Mouse (Mus musculus) monocyte, adult 2 months (primary cell): ENCODE data around the gene Prdm16.

ENCODE experiments used
- DNase-seq, 2 experiments: peaks; one replicate each; pipeline ENCODE4 v3.0.0; 2022; ENCODE audit warnings: low spot score in 2 of 2, low read depth in 1 of 2

The Prdm16 gene

DNA sequence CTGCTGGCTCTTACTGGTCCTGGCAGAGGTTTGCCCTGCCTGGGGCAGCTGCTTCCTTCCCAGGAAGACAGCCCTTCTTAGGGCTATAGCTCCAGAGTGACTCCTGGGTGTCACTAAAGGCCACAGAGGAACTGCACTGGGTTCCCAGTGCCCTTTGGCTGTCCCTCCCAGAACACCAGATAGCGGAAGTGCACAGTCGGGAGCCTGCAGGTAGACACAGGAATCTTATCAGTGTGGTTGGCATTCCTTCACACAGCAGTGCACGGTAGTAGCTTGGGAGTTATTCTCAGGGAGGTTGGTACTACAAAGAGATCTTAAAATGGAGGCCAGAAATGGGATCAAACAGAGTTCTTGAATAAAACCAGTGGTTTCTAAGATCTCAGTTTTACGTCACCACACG is 278.3 kb downstream of the Prdm16 start:
- DNase-seq: no peak

DNA sequence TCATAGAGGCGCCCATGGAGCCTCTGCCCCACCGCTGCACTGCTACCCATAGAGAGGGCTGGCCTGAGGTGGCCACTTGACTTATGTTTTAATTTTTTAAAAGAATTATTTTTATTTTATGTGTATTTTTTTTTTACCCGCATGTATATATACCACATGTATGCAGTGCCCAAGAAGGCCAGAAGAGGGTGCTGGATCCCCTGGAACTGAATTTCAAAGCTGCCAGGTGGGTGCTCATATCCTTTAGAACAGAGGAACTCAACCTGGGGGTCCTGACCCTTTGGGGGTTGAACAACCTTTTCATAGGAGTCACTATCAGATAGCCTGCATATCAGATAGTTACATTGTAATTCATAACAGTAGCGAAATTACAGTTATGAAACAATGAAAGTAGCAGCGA is 281.3 kb downstream of the Prdm16 start:
- no peak for DNase-seq

DNA sequence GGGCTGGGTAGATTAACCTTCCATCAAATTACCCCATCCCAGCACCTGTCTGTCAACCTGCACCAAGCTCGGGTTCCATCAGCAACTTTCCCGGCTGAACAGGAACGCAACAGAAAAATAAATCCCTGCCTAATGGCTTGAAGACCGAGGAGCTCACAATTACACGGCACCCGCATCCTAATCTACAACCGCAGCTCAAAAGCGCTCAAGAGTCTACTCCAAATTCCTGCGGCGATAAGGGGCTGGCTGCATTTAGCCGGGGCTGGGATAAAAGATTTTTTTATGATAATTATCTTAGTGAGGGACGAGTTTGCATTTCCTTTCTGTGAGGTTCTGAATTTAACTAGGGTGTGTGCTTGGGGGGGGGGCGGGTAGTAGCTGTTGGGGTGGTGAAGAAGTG is 284.4 kb downstream of the Prdm16 start:
- no peak for DNase-seq

DNA sequence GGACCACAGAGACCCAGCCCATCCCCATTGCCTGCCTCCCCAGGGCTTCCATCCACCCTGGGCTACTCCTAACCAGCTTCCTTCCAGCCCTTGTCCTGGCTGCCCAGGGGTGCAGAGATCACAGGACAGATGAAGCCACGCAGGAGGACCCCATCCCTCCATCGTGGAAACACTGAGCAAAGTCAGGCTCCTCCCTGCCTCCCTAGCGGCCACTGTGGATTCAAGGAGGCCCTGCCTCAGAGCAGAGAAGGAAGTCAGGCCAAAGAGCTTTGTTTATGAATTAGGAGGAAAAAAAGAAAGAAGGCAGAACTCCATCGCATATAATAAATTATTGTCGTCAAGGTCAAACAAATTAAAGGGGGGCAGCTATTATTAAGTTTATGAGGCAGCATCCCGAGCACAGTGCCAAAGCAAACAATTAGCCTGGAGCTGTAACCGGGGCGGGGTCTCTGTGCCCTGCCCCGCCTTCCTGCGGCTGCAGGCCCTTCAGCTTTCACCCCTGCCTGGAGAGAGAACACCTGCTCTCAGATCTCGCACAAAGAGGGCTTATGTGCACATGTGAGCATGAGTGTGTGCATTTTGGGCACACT is 288.4 kb downstream of the Prdm16 start:
- DNase-seq: no peak

DNA sequence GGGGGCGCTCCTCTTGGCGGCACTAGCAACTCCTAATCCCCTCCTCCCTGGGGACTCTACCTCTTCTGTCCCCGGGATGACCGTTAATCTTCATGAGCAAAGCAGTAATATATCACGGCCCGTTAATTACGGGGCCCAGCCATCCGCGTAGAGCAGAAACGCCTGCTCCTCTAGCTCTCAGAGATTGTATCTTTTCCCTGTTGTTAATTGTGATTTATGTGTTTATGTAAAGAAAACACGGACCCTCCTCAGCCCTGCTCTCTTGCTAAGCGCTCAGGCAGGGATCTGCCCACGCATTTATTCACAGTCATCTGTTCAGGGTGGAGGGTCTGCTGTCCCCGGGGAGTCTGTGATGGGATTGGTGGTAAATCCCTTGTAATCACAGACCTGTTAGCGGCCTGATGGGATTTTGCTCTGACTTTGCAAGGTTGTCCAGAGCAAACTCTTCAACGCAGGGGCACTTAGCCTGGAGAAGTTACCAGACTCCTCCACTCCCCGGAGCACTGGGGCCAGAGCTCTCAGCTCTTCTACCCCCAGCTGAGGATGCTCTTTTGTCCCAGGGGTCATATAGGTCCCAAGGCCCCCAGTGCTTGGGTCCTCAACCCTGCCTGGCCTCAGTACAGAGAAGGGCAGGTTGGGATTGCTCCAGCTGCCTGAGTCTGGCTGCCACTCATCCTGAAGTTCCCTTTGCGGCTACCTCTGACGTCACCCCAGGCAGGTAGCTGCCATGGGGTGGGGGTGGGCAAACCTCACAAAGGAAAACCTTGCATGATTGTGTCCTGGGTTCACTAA is 289.7 kb downstream of the Prdm16 start:
- DNase-seq: no peak

DNA sequence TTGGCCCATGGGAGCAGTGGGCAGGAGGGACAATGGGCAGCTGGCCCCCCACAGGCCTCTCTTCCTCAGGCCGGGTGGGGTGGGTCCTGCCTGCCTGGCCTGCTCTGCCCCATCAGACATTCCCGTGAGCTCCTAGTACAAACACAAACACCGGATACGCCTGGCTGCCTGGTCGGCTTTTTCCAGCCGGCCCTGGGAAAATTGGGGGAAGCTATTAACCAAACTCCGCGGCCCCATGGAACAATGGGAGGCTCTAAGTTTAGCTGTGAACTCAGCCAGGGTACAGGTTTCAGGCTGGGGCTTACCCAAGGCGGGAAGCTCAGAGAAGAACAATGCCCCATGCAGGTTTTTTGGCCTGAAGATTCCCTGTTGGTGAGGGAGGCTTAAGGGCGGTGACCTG is 300.0 kb downstream of the Prdm16 start:
- DNase-seq: no peak

DNA sequence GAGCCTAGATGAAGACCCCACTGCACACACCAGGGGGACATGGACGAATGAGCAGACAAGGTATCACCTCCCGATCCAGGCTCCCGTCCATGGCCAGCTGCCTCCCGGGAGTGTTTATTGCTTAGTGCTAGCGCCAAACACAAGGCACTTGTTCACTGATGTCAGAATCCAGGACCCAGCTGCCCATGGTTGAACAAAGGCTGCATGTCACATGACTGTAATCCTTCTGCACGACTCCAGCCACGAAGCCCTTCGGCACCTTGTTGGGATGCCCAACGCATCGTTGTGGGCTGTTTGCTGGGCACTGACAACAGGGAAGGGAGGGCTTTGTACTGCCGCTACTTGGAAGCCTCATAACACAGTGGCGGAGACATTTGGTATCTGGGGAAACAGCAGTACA is 300.9 kb downstream of the Prdm16 start, which contains the start of gene B230104I21Rik:
Gene B230104I21Rik, plus strand, starts transcription at position 367 of the 400 bp plus-strand sequence.
- no peak for DNase-seq

DNA sequence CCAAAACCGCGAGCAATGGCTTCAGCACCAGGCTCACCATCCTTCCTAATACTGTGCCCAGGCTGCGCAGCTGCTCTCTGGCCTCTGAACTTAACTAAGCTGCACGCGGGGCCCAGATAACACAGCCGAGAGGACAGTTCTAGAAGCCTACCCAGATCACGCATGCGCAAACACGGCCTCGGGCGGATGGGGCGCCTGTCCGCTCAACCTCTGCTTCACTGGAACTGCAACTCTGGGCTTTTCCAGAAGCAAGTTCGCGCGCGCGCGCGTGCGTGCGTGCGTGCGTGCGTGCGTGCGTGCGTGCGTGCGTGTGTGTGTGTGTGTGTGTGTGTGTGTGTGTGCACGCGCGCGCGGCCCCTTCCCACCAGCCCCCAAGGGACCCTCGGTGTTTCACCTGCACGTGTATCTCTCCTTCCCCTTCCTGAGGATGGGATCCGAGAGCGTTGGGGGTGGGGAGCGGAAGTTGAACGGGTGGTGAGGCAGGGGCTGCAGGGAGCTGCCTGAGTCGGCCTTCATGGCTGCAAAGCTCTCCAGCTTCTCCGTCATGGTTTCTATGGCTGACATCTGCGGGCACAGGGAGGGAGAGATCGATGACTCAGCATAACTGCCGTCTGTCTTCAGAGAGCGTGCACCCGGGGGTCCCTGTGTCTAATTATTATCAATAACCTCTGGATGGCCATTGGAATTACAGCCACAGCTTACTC is 301.8 kb downstream of the Prdm16 start:
- DNase-seq: no peak

DNA sequence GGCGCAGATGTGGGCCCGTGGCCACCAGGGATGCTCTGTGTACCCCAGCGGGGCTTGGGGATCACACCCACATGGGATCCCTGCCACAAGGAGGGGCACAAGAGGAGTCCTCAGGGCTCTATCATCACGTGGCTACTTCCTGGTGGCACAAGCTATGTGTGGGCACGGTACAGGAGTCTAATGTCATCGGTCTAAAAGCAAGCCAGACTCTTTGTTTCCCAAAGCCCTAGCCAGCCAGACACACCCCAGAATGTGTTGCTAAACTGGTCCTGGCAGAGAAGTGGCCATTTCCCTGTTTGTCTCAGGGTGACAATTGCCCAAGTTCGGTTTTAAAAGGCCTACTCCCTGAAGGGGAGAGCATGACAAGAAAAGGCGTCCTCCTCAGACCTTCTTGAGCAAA is 303.4 kb downstream of the Prdm16 start:
- no peak for DNase-seq

DNA sequence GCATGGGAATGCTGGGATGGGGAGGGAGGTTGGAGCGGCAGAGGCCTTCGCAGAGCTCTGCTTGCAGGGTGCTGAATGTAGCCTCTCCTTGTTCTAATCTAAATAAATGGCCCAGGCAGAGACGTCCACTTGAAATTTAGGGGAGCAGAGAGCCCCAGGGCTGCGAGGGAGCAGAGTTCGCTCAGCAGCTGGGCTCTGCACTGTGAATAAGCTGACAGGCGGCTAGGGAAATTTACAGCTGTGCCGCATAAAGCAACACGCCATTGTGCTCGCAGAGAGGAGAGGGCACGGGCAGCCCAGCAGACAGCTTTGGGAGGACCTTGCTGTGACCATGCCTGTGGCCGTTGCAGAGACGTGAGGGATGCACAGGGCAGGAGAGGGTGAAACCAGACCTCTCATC is 305.4 kb downstream of the Prdm16 start:
- DNase-seq: no peak

DNA sequence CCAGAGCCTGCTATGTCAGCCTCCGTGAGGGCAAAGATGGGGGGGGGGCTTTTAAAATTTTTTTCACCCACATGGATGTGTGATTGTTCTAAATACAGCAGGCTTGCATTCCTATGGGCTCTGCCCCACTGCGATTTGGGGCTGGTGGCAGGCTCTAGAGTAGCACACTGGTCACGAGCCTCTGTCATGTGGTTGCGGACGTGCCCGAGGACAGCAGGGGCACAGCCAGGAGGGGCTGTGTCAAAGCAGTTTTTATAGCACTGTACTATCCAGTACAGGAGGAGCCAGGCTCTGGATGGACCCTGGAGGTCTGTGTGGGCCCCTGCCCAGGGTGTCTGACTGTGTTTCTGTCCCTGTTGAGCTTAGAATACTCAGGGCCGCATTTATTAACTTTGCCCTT is 306.7 kb downstream of the Prdm16 start:
- DNase-seq: no peak

DNA sequence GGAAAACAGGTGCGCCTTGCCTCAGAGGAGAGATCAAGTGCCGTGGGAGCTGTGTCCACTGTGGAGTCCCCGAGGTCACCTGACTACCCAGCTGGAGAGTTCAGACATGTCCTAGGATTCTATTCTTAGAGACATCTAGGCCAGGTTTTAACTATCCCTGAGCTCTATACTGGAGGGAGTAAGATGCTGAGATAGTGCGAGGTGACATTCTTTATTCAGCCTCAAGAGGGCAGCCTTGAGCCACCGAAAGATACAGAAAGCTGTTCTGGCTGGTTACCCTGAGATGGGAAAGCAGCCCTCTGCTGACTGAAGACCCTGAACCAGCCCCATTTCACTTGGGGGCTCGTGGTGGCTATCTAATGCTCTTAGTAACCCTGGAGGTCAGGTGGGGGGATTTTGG is 307.8 kb downstream of the Prdm16 start:
- no peak for DNase-seq

DNA sequence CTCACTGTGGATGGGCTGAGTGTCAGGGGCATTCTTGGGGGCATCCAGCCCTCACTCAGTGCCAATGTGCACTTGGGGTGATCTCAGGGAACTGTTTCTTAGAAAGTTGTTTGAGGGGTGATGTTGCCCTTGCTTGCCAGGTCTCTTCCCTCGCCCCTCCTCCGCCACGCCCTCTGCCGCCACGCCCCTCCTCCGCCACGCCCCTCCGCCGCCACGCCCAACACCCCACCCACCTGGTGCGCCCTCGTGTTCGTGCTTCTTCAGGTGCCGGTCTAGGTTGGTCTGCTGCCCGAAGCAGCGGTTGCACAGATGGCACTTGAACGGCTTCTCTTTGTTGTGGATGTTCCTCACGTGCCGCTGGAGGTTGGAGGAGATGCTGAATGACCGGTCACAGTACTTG is 308.2 kb downstream of the Prdm16 start:
- DNase-seq: no peak

DNA sequence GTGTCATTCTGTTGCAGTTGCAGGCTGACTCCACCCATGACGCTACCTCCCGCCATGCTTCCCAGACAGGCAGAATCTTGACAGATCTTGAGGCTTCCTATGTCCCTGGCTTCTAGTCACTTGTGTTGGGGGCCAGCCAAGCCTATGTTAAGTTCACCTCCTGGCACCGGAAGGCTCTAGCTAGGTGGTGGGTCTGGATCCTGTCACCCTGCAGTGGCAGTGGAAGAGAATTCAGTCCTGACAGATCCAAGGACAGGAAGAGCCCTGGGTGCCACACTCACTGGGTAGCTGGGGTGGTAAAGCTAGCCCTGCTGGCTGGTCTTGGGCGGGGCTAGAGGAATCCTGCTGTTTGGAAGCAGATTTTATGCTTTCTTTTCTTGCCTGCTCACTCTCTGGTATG is 311.3 kb downstream of the Prdm16 start:
- no peak for DNase-seq

DNA sequence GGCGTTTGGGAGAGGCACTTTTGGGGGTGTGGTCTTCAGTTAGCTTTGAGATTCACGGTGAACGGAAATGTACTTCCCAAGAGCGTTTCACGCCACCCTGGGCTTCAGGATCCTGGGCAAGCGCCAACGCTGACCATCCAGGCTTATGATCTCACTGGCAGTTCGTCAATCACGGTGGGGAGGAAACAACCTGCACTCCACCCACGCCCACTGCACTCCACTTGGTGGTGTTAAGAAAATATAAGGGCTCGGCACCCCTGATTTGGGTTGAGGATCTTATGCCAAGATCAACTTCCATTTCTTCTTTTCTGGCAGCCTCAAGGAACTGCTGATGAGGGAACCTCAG is 323.1 kb downstream of the Prdm16 start:
- DNase-seq: no peak

DNA sequence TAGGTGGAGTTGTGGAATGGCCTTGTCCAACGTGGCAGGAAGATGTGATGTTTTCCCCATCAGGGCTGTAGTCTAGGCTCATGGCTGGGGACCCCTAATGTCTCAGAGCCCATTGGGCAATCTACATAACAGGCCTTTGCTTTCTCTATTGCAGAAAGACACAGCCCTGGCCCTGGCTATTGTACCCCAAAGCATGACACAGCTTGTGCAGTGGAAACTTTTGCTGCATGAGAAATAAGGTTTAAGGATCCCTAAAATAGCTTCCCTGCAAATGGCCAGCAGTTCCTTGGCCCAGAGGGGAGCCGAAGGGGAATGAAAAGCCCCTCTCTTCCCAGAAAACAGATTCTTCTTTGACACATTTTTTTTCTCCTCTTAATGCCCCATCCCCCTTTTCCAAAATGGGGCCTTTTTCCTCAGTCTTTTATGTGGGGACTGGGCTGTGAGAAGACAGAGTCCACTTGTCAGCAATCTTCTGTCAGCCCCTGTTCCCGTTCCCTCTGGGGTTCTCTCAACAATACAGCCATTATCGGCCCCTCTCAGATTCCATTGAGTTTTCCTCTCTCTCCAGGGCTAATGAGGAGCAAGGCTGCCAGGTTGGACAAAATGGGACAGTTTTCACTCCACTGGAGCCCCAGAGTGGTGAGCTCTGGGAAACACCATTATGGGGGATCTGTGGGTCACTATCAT is 323.6 kb downstream of the Prdm16 start:
- DNase-seq: no peak

DNA sequence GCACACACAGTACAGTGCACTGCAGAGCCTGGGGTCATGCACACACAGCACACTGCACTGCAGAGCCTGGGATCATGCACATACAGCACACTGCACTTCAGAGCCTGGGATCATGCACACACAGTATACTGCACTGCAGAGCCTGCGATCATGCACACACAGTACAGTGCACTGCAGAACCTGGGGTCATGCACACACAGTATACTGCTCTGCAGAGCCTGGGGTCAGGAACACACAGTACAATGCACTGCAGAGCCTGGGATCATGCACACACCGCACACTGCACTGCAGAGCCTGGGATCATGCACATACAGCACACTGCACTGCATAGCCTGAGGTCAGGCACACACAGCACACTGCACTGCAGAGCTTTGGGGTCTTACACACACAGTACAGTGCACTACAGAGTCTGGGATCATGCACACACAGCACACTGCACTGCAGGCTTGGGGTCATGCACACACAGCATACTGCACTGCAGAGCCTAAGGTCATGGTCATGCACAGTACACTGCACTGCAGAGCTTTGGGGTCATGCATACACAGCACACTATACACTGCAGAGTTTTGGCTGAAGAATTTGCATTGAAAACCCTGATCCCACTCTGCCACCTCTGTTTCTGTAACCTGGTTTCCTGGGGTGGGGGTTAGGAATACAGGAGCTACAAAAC is 324.4 kb downstream of the Prdm16 start:
- DNase-seq: no peak

DNA sequence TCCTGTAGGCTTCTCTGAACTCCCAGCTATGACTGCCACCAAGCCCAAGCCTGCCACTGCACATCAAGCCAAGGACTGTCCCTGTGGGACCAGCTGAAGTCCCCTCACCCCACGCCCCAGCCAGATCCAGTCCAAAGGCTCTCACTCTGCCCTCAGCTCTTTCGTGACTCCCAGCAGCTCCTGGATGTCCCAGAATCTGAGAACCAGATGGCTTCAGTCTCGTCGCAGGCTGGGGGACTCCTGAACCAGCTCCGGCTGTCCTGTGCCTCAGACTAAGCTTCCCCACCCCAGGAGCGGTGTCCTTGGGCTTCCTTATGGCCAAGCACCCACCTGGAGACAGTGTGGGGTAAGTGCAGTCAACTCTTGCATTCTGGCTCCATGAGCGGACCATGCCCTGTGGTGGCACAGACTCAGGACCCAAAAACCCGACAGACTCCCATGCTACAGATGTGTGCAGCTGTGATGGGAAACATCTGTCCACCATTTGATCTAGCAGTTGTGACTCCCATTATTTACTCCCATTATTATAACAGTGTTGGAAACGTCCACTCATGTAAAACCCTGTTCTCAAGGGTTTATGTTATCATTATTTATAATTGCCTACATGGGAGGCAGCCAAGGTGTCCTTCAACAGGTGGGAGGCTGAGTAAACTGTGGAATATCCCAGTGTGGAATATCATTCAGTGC is 326.0 kb downstream of the Prdm16 start:
- DNase-seq: no peak

DNA sequence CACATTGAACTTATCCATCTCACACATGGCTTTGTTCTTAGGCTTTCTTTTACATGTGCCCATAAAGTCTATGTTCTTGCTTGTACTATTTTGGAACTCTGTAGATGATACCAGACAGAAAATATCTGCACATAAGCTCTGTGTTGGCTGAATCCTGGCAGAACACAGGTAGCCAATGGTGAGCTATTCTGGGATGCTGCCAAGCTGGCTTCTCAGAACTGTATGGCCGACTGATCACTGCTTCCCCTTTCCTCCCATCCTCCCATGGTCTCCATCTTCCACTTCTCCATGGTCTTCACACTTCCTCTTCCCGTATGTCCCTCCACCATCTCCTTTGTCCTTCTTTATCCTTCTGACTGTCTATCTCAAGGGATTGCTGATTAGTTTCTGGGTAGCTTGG is 327.5 kb downstream of the Prdm16 start:
- DNase-seq: no peak

DNA sequence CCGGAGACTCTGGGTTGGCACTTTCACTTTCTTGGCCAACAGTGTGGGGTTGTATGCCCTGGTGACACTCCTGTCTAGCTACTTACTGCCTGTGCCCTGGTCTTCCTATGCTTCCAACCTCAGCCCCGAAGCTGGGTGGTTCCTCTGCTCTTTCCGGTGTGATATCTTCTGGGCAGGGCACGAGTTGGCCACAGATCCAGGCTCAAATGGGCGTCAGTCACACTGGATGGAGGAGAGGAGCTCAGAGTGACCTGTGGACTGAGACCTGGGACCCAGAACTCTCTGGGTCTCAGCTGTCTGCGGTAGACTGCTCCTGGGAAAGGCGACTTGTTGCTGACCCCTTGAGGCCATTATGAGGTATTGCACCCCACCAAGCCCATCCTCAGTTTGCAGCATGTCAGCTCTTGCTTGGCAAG is 335.2 kb downstream of the Prdm16 start, which contains the start of gene Arhgef16:
Gene Arhgef16, minus strand, starts transcription at position 211 of the 416 bp plus-strand sequence.
- DNase-seq: no peak
